Mouse (Mus musculus): ENCODE measurements around the gene Lao1.

The Lao1 gene

DNA sequence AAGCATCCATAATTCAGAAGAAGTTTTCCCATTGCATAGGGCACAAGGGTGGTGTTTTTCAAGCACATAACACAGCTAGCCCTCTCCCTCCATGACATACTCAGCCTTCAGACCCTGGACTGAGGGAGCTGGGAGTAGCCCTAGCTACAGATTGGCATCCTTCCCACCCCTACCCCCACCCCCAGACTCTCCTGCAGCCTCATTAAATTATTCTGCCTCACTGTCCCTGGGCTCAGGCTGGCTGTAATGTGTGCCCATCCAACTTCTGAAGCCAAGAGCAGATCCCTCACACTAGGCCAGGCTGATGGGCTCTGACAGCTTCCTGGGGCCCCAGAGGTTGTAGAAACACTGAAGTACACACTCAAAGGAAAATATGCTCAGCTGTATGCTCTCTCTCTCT, 53.6 kb downstream of the Lao1 start:
- no peak for DNase-seq (ENCODE audit: low spot score in 2 of 2)

GRCm38 (mm10) chr4:119015557-119015956, 54.2 kb downstream of the Lao1 start:
- no peak for DNase-seq (ENCODE audit: low spot score in 2 of 2)

DNA sequence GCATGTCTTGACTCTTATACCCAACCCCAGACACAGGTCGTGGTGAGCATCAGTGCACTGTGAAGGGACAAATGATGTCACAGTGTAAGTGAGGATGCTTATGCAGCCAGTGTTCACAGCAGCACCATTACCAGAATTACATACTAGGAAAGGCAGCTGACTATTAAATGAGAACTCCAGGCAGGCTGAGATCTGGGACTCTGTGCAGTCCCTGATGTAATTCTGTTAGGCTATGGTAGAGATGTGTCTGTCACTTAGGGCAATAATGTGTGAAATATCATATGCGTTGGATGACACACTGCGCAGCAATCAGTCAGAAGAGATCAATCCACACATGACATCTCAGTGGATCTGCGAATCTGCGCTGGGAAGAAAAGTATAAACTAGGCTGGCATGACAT, 55.7 kb downstream of the Lao1 start:
- no peak for DNase-seq (ENCODE audit: low spot score in 2 of 2)
